ENCODE assay signal across 14 mouse cellular contexts in the genomic region with DNA sequence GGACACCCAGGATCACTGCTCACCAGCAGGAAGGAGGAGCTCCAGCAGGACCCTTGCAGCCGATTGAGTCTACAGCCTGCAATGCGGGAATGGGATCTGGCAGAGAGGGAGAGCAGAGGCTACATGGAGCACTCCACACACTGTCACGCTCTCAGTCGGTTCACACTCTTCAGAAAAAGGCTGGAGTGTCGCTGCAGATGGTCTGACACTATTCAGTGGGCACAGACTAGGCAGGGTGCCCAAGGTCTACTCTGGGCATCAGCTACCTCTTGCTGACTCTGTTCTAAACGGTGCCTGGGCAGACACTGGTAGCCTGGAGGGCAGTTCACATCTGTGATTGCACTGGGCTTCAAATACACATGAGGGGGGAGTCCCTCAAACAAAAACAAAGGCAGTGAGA.
DNase-seq lines count a peak whose midpoint lies in the region; ATAC-seq lines count a peak whose summit lies in the region.
"Had no signal": no experiment of that assay in that cellular context is flagged by ENCODE, and none has a peak within 500 bp of the region (broad histone marks: within the 10 kb centered on the region; RNA-seq: fewer than 3 reads in every experiment).

No protein-coding gene starts in this region.

- ATAC-seq in heart, embryonic 13.5 days (ENCODE audit: extremely low read depth, insufficient number of reproducible peaks, low FRiP score, low TSS enrichment), result peak; percentile 14; the same call in 1 of the 2 replicates
- peak; percentile 47 for ATAC-seq in neural tube, embryonic 13.5 days (ENCODE audit: low read depth)
- ATAC-seq: activated CD4-positive, CD25-positive, alpha-beta regulatory T cell, adult 4 months; inflammation-experienced regulatory T-cells, adult 6 months had no signal

- H3K9me3 ChIP-seq in heart, embryonic 13.5 days, result no peaks in the 10 kb centered on the region
- no peaks in the 10 kb centered on the region for H3K9me3 ChIP-seq in neural tube, embryonic 13.5 days
- H3K9me3 ChIP-seq: limb, embryonic 15.5 days had no signal

- H3K4me1 ChIP-seq in heart, embryonic 13.5 days, result peaks cover 6% of the 10 kb centered on the region; the same call in 1 of the 2 replicates
- no peaks in the 10 kb centered on the region for H3K4me1 ChIP-seq in neural tube, embryonic 13.5 days (replicated peaks)
- H3K4me1 ChIP-seq: limb, embryonic 15.5 days had no signal

- peak; percentile 7 for DNase-seq in cerebellum, adult 9-11 months
- DNase-seq in cerebellum, adult 8-10 months, result no peak
- no peak for DNase-seq in heart, postnatal 14 days
- no peak for DNase-seq in neural tube, embryonic 10.5 days (ENCODE audit: extremely low spot score, low spot score)
- DNase-seq in telencephalon, adult 2 months (ENCODE audit: low read depth, low spot score), result peak; percentile 47
- no peak for DNase-seq in spleen, adult 18-20 months
- DNase-seq: gastrocnemius, postnatal 25 days; lung, embryonic 14.5 days had no signal

- intact Hi-C loops in heart, postnatal 14 days (cut with DNase I), result no loop called here

- H3K27ac ChIP-seq in heart, embryonic 13.5 days (replicated peaks), result no peak overlapping the region
- no peak overlapping the region for H3K27ac ChIP-seq in neural tube, embryonic 13.5 days (replicated peaks)
- H3K27ac ChIP-seq: limb, embryonic 15.5 days had no signal

- no peaks in the 10 kb centered on the region for H3K27me3 ChIP-seq in heart, embryonic 13.5 days (replicated peaks)
- H3K27me3 ChIP-seq in neural tube, embryonic 13.5 days, result no peaks in the 10 kb centered on the region
- H3K27me3 ChIP-seq: CH12.LX; limb, embryonic 15.5 days had no signal

- H3K36me3 ChIP-seq in heart, embryonic 13.5 days, result no peaks in the 10 kb centered on the region
- no peaks in the 10 kb centered on the region for H3K36me3 ChIP-seq in neural tube, embryonic 13.5 days
- H3K36me3 ChIP-seq: limb, embryonic 15.5 days had no signal

- no peak overlapping the region for H3K4me2 ChIP-seq in heart, embryonic 13.5 days
- H3K4me2 ChIP-seq in neural tube, embryonic 13.5 days, result no peak overlapping the region
- H3K4me2 ChIP-seq: limb, embryonic 15.5 days; lung, embryonic 14.5 days had no signal

- 53% methylated on average over 6 of the region's 6 CpGs for WGBS in heart, embryonic 13.5 days
- 77% methylated on average over 6 of the region's 6 CpGs for WGBS in neural tube, embryonic 13.5 days

- H3K4me3 ChIP-seq in heart, embryonic 13.5 days, result no peak overlapping the region
- H3K4me3 ChIP-seq in neural tube, embryonic 13.5 days, result no peak overlapping the region
- H3K4me3 ChIP-seq: limb, embryonic 15.5 days had no signal

- H3K9ac ChIP-seq in heart, embryonic 13.5 days, result no peak overlapping the region
- no peak overlapping the region for H3K9ac ChIP-seq in neural tube, embryonic 13.5 days
- H3K9ac ChIP-seq: limb, embryonic 15.5 days; lung, embryonic 14.5 days had no signal

Comparison
In these comparisons a context has a peak if more than half of its experiments do, and no peak if none do; other contexts are left out.
1. DNase-seq: peak in cerebellum, adult 9-11 months (single experiment) and telencephalon, adult 2 months (single experiment); none in cerebellum, adult 8-10 months (single experiment), heart, postnatal 14 days (0 of 2), neural tube, embryonic 10.5 days (single experiment) and spleen, adult 18-20 months (0 of 2).